Comparison of ENCODE assay signal across 8 mouse cellular contexts in the genomic region with DNA sequence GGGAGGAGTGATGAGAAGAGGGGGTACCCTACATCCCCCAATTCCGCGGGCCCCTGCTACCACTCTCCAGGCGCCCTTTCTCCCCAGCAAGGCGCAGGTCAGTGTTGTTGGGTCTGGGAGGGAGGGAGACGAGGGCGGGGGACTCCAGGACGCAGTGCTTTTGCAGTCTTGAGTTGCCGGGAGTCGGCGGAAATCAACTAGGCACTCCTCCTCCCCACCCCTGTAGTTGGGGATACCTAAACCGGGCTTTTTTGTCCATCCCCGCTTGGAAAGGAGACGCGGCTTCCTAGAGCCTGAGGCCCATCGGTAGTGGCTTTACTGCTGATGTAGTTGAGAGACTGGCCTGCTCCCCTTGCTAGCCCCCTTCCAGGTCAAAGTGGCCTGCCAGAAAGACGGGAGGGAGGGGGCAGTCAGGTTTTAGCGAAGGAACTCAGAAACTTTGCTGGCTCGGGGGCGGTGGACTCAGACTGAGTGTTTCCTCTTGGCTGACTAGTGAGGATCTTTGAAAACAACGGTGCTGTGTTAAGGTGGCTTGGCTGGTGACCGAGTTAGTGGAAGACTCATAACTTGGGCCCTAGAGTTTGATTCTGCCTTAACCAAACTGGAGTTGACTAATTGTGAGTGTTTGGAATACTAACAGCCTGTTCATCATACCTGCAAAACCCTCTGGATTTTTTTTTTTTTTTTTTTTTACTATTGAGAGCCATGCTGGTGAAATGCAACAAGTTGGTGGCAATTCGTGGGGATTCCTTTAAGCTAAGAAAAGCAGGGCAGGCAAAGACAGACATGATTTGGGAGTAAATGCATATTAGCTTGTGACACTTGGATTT. TPM values are rescaled to one million over a fixed set of nuclear protein-coding genes. Genes with fewer than 3 reads are reported as not detected.
DNase-seq lines count a peak whose midpoint lies in the region; ATAC-seq and TF ChIP-seq lines count a peak whose summit lies in the region.

No protein-coding gene starts in this region.

- peak overlapping the region; percentile 85 for H3K4me2 ChIP-seq in kidney, embryonic 15.5 days
- peak overlapping the region; percentile 97 for H3K4me2 ChIP-seq in liver, embryonic 14.5 days (ENCODE audit: low read depth)

- no peaks in the 10 kb centered on the region for H3K27me3 ChIP-seq in kidney, embryonic 15.5 days
- no peaks in the 10 kb centered on the region for H3K27me3 ChIP-seq in liver, embryonic 14.5 days (ENCODE audit: control insufficient read depth, insufficient read depth, low read length)

- H3K27ac ChIP-seq in kidney, embryonic 15.5 days, result peak overlapping the region; percentile 91
- no peak overlapping the region for H3K27ac ChIP-seq in liver, embryonic 14.5 days
- H3K27ac ChIP-seq in olfactory bulb, adult 2 months (ENCODE audit: insufficient read depth, low read depth, low read length), result peak overlapping the region; percentile 52

- peaks cover 24% of the 10 kb centered on the region for H3K36me3 ChIP-seq in kidney, embryonic 15.5 days
- no peaks in the 10 kb centered on the region for H3K36me3 ChIP-seq in liver, embryonic 14.5 days (replicated peaks; ENCODE audit: control insufficient read depth, insufficient read depth, low read depth)

- peak overlapping the region; percentile 69 for H3K9ac ChIP-seq in kidney, embryonic 15.5 days
- peak overlapping the region; percentile 67 for H3K9ac ChIP-seq in liver, embryonic 14.5 days (replicated peaks)

- no peaks in the 10 kb centered on the region for H3K9me3 ChIP-seq in kidney, embryonic 15.5 days (replicated peaks)
- H3K9me3 ChIP-seq in liver, embryonic 14.5 days (ENCODE audit: control insufficient read depth, low read length), result no peaks in the 10 kb centered on the region

- peaks cover 31% of the 10 kb centered on the region for H3K4me1 ChIP-seq in kidney, embryonic 15.5 days
- H3K4me1 ChIP-seq in liver, embryonic 14.5 days (replicated peaks; ENCODE audit: control insufficient read depth in 2 of 2, insufficient read depth in 2 of 2, low read length in 1 of 2), result peaks cover 0 to 10% of the 10 kb centered on the region in 2 experiments
- H3K4me1 ChIP-seq in olfactory bulb, adult 2 months (ENCODE audit: control insufficient read depth, insufficient read depth, low read length), result peaks cover 34% of the 10 kb centered on the region

- no peak; the same call in 1 of the 2 replicates for TF ChIP-seq POLR2A in olfactory bulb, adult 2 months (IDR thresholded peaks at IDR 0.05; ENCODE audit: insufficient read depth, low read depth, low read length)

- no peak for TF ChIP-seq EP300 in liver, embryonic 14.5 days (IDR thresholded peaks at IDR 0.05; ENCODE audit: low read depth)

- peak overlapping the region; percentile 88 for H3K4me3 ChIP-seq in kidney, embryonic 15.5 days (replicated peaks)
- H3K4me3 ChIP-seq in liver, embryonic 14.5 days (ENCODE audit: insufficient read depth in 1 of 2, low read depth in 2 of 2, low read length in 2 of 2), result peak overlapping the region; percentile 72 to 80
- H3K4me3 ChIP-seq in olfactory bulb, adult 2 months (ENCODE audit: insufficient read depth, low read depth, low read length), result peak overlapping the region; percentile 73

- DNase-seq in kidney, adult 9 months, result no peak
- peak; percentile 78 for DNase-seq in ES-CJ7 (ENCODE audit: low read depth, low spot score)
- DNase-seq in c-Kit-positive CD71-positive TER-119-negative erythroid progenitor cells, embryonic 14.5 days (ENCODE audit: low read depth), result peak; percentile 28
- peak; percentile 13 for DNase-seq in heart, postnatal 25 days (ENCODE audit: low spot score)
- peak in 1 of 3 experiments; percentile 16 for DNase-seq in liver, embryonic 14.5 days (ENCODE audit: low read depth in 3 of 3, low spot score in 3 of 3)
- no peak for DNase-seq in urinary bladder, adult 2 months (ENCODE audit: low spot score)

- intact Hi-C loops in heart, postnatal 25 days (cut with DNase I), result loop anchor here (5.0 kb wide), 2 partner anchors 56 to 79 kb away; no protein-coding TSS in a partner anchor

- no peak for TF ChIP-seq CTCF in liver, embryonic 14.5 days (IDR thresholded peaks at IDR 0.05; ENCODE audit: low read depth)
- no peak for TF ChIP-seq CTCF in olfactory bulb, adult 2 months (IDR thresholded peaks at IDR 0.05; ENCODE audit: insufficient read depth, low read depth, low read length)

- ATAC-seq in kidney, embryonic 15.5 days (replicated peaks; ENCODE audit: low FRiP score), result peak; percentile 77
- peak; percentile 63 for ATAC-seq in liver, embryonic 14.5 days (ENCODE audit: insufficient read depth)

- 1% methylated on average over 21 of the region's 22 CpGs for WGBS in kidney, embryonic 15.5 days
- WGBS in liver, embryonic 14.5 days (ENCODE audit: insufficient replicate concordance), result 3% methylated on average over 21 of the region's 22 CpGs
- WGBS in olfactory bulb, adult 2 months, result 2% methylated on average over 22 of the region's 22 CpGs

RNA-seq across cellular contexts. Expression of a gene that starts 1.2 kb away (rescaled TPM):
- 12.7 and 15.5 TPM in 2 replicates for polyA plus RNA-seq in kidney, embryonic 15.5 days (2015; fragmentation: Nextera tagmentation; extraction: Ambion mirVana)
- total RNA-seq in heart, postnatal 25 days (2021), result 10 to 100 TPM; 52.4 to 61.4 TPM
- 1.3 TPM in 2 replicates for polyA plus RNA-seq in liver, embryonic 14.5 days (2012; rRNA removed)
- polyA plus RNA-seq in liver, embryonic 14.5 days (2014; fragmentation: Nextera tagmentation; extraction: Ambion mirVana), result 0.83 and 0.87 TPM in 2 replicates
- polyA plus RNA-seq in olfactory bulb, adult 2 months (2012; ENCODE audit: insufficient read depth, insufficient read length, low replicate concordance, missing spikeins), result not detected in 2 replicates
- polyA plus RNA-seq in urinary bladder, adult 2 months (2012; rRNA removed), result 20.7 and 28.1 TPM in 2 replicates

RNA-seq across cellular contexts. Expression of a gene that starts 31.3 kb away (rescaled TPM):
- polyA plus RNA-seq in kidney, embryonic 15.5 days (2015; fragmentation: Nextera tagmentation; extraction: Ambion mirVana), result 2.1 and 2.3 TPM in 2 replicates
- 1 to 10 TPM; 3.1 to 5.1 TPM for total RNA-seq in heart, postnatal 25 days (2021)
- polyA plus RNA-seq in liver, embryonic 14.5 days (2012; rRNA removed), result 1.7 and 2.0 TPM in 2 replicates
- polyA plus RNA-seq in liver, embryonic 14.5 days (2014; fragmentation: Nextera tagmentation; extraction: Ambion mirVana), result 3.4 and 5.6 TPM in 2 replicates
- not detected in 2 replicates for polyA plus RNA-seq in olfactory bulb, adult 2 months (2012; ENCODE audit: insufficient read depth, insufficient read length, low replicate concordance, missing spikeins)
- polyA plus RNA-seq in urinary bladder, adult 2 months (2012; rRNA removed), result 6.5 TPM in 2 replicates

RNA-seq across cellular contexts. Expression of a gene that starts 38.5 kb away (rescaled TPM):
- polyA plus RNA-seq in kidney, embryonic 15.5 days (2015; fragmentation: Nextera tagmentation; extraction: Ambion mirVana), result 18.3 and 18.7 TPM in 2 replicates
- total RNA-seq in heart, postnatal 25 days (2021), result 10 to 100 TPM; 11.8 to 12.8 TPM
- polyA plus RNA-seq in liver, embryonic 14.5 days (2012; rRNA removed), result 7.3 and 8.3 TPM in 2 replicates
- polyA plus RNA-seq in liver, embryonic 14.5 days (2014; fragmentation: Nextera tagmentation; extraction: Ambion mirVana), result 10.7 and 11.7 TPM in 2 replicates
- polyA plus RNA-seq in olfactory bulb, adult 2 months (2012; ENCODE audit: insufficient read depth, insufficient read length, low replicate concordance, missing spikeins), result not detected in 2 replicates
- polyA plus RNA-seq in urinary bladder, adult 2 months (2012; rRNA removed), result 32.8 and 37.7 TPM in 2 replicates

Comparison
In these comparisons a context has a peak if more than half of its experiments do, and no peak if none do; other contexts are left out.
1. DNase-seq: peak in ES-CJ7 (single experiment), c-Kit-positive CD71-positive TER-119-negative erythroid progenitor cells, embryonic 14.5 days (single experiment) and heart, postnatal 25 days (single experiment); none in kidney, adult 9 months (single experiment) and urinary bladder, adult 2 months (single experiment).
2. Peak in every context shown above with its lines, with median percentiles within 50 percentile points of each other: H3K4me3 ChIP-seq.